Mouse (Mus musculus) WW6 (cell line): ENCODE results near the gene Gopc.

Experiments
- DNase-seq: peaks from one replicate; pipeline ENCODE4 v3.0.0-alpha.2; 2013; ENCODE audit warnings: low read depth, low spot score

Gene Gopc

DNA sequence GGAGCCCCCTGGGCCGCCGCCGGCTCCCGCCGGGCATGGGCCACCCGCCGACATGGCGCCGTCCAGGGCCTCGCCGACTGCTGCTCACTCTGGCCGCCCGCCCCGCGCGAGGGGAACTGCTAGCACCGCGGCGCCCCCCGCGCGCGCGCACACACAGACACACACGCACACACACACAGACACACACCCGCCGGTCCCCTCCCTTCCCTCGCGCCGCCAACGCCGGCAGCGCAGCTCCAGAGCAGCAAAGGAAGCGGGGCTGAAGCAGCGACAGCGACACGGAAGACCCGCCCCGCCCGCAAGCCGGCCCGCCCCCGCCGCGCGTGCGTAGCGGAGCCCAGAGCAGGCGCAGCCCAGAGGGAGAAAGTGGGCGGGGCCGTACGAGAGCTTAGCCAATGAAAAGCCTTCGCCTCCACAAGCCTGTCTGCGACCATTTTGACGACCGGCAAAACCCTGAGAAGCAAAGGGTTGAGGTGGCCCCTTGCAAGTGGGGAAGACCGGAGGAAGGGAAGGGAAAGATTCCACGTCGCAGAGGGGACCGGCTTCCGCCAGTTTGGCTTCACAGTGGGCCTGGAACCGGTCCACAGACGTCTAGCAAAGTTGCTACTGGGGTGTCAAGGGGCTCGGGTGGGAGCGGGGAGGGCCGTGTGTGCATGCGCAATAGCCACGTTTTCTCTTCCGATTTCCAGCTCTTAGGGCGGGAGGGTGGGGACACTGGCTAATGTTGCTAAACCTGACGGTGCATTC, at the start of gene Gopc:
Gene Gopc, minus strand, starts transcription at position 280 of the 747 bp plus-strand sequence.
- DNase-seq: peak; percentile 87

DNA sequence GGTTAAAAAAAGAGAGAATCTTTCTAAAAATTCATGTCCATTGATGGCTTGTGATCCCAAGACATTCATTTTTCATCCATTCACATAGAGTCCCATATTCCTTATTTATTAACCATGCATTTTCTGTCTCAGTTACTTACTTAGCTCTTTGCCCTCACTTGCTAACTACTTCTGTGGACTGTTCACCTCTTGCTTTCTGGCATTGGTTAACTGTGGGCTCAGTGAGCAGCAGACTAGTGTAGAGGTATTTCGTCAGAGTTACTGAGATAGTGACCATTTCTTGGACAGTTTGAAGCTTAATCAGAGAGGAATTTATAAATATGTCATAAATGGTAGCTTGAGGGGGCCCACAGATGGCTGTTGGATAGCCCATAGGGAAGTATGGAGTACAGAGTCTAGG, 49.0 kb upstream of the Gopc start:
- DNase-seq: no peak

DNA sequence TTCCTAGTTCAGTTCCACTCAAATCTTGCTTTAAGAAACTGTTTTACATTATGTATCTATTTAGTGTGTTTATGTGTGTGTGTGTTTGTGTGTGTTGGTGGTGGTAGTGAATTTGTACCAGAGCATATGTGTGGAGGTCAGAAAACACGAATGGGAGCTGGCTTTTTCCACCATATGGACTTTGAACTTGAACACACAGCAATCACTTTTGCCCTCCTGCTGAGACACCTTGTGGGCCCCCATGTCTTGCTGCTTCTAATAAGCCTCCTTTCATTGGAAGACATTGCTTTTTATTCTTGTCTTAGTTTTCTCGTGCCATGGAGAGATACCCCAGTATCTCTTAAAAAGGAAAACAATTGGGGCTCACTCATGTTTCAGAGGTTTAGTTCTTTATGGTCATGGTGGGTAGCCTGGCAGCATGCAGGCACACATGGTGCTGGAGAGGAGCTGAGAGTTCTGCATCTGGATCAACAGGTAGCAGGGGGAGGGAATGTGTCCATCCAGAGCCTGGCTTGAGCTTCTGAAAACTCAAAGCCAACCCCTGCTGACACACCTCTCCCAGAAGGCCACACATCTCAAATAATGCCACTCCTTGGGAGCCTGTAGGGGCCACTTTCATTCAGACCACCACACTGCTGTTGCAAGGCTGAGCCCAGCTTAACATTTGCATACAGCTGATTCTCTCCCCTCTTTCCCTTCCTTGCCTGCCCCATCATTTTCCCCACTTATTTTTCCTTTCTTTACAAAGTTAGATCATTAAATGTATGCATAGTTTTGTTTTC, 45.9 kb upstream of the Gopc start:
- no peak for DNase-seq

DNA sequence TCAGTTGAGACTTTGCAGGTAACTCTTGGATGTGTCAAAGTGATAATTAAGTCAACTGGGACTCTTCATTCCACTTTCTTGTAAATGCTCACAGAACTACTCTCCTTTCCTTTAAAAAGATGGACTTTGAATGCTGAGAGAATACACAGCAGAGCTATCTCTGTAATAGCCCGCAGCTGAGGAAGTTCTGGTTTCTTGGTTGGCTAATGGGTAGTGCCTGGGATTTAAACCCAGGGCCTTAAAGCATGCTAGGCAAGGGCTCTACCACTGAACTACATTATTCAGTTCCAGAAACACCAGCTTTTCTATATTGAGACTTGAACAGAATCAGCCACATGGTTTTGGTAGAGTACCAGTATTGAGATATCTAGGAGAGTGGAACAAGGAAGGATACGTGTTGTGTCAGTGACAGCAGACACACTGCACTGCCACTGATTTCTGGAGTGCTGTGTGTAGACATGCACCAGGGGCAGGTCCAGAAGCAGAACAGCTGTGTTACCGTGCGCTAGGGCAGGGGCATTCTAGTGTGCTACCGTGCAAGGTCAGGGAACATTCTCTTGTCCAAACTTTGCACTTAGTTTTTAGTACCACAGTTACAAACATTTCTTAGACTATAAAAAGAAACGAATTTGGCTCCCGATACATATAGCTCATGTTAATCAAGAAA, 44.5 kb upstream of the Gopc start:
- no peak for DNase-seq

DNA sequence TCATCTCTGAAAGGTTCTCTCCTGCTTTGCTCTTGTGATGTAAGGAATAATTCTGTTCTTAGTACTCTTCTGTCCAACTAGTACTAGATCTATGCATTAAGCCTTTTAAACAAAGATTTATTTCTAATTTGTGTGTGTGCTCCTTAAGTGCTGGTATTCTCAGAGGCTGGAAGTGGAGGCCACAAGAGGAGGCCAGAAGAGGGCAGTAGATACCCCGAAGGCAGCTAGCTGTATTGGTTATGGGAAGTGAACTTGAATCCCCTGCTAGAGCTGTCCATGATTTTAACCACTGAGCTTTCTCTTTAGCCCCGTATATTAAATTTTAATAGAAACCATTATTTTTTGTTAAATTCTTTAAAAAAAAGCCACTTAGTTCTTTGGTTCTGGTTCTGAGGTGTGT, 41.2 kb upstream of the Gopc start:
- DNase-seq: no peak

DNA sequence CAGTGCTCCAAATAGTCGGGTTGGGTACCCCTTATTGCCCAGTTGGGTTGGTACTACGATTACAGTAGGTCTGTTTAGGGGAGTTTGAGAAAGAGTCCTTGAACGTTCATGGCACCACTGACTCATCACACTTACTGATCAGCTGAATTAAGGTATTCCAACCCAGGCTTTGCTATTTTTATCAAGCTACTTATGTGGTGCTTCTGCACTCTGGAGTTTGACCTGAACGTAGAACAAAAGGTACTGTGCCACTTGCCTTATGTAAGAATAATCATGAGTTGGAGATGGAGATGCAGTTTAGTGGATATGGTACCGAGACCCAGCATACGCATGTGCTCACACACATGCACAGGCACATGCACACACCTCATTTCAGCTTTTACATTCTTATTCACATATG, 39.8 kb upstream of the Gopc start:
- DNase-seq: no peak

DNA sequence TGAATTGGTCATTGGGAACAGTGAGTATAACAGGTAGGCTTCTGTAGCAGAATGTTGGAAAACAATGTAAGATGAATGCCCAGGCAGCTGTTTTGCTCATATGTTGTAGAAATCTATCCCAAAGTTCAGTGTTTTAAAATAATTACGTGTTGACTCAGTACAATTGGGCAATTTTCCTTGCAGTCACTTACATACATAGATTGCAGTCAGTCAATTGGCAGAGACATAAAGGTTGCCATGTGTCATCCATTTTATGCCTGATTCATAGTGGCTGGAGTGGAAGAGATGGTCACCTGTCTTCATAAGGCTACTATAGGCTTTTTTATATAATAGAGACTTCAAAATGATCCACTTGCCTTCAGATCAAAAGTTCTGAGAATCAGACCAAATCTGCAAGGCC, 38.6 kb upstream of the Gopc start:
- DNase-seq: no peak

DNA sequence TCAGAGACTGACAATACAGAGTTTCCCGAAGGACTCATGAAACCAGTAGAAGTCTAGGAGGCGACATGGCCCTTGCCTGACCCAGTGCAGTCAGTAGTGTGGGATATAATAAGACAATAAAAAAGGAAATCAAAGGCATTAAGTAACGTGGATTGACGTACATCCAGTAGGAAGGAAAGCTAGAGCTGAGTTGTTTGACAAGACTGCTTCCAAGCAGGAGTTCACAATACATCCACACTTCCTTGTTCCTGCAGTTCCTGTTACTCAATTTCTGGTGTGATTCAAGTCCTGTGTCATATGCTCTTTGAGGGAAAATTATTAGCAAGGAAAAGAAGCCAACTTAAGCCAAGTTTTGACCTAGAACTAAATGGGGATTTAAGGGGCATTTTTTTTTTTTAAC, 37.5 kb upstream of the Gopc start:
- no peak for DNase-seq

DNA sequence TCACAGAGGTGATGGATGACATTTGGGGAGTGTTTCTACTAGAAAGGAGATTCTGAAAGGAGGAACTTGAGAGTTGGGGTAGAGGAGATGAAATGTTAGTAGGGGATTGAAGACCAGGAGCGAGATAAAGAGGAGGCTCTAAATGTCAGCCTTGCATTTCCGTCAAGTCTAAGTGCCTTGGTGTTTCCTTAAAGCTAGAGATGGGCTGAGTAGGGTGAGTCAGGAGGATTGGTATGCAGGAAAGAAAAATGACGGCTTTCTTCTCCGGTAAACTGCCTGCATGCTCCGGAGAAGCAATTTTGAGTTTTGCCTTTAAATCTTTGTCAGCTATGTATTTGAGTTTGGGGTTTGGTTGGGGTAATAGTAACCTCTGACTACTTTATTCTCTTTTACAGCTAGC, 37.0 kb upstream of the Gopc start:
- DNase-seq: no peak

DNA sequence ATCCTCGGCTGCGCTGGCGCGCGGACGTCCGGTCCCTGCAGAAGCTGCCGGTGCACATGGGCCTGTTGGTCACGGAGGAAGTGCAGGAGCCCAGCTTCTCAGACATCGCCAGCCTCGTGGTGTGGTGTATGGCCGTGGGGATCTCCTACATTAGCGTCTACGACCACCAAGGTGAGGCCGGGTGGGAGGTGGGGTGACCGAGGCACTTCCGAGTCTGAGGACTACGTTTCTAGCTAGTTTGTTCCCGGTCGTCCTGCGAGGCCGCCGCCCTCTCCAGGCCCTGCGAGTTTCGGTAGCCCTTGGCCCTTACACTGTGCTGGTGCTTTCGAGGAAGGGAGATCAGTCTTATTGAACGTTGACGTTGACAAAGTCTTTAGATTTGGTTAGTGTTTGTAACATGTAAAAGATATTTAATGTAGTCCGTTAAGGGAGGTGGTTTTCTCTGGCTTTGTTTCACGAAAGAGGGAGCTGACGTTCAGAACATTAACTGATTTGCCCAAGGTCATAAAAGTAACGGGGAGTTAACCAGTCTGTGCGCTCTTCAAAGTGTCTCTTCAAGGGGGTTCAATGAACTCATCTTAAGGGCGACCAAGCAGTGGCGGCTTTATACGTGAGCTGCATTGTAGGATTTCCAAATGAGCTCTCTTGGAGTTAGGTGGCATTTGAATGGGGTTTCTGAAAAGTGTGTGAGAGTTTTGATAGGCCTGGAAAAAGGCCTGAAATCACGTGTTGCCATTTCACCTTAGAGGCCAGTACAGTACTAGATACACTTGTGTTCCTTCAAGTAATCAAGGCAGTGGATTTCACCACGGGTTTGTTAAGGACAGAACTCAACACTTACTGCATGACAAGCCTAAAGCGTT, 36.3 kb upstream of the Gopc start:
- no peak for DNase-seq

DNA sequence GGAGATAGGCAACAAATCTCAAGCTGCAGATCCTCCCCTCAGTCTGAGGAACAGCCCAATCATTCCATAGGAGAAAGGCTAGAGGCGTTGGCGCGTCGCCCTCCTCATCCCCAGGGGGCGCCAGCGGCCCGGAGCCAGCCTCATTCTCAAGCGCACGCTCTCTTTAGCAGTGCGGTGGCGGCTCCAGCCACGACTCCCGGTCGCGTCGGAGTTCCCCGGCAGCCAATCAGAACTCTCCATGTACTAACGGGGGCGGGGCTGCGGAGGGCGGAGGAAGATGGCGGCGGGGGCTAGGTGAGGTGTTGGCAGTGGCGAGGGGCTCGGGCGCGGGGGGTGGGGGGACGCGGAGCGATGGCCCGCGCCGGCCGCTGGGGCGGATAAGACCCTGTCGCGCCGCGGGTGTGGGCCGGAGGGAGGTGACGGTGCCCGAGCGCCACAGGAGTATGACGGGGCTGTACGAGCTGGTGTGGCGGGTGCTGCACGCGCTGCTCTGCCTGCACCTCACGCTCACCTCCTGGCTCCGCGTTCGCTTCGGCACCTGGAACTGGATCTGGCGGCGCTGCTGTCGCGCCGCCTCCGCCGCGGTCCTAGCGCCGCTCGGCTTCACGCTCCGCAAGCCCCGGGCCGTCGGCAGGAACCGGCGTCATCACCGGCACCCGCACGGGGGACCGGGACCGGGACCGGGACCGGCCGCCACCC, 35.5 kb upstream of the Gopc start, which contains the start of gene Nus1:
Gene Nus1, plus strand, starts transcription at position 249 of the 699 bp plus-strand sequence.
- peak; percentile 91 for DNase-seq

DNA sequence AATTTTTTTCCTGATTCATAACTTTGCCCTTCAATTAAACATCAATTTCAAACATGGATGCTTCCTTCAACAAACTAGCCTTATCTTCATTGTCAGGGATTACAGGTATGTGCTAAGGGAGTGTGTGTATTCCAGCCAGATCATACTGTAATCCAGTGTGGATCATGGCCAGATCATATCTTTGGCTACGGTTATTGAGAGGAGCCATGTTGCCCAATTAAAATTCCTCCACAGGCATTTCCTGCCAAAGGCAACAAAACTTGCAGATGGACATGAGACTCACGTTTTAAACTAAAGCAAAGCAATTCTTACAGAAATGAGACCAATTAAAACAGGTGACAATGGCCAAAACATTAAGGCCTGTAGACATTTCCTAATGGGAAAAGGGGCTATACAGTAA, 34.5 kb upstream of the Gopc start:
- no peak for DNase-seq

DNA sequence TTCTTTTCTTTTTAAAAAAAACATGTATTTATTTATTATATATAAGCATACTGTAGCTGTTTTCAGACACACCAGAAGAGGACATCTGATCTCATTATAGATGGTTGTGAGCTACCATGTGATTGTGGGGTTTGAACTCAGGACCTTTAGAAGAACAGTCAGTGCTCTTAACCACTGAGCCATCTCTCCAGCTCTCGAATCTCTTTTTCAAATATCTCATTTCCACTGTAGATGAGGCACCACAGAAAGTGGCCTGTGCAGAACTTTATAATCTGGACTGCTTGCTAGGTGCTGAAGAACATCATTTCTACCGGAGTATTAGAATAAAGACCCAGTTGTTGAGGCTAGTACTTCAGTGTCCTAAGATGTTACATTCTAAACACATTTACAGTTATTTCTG, 33.1 kb upstream of the Gopc start:
- no peak for DNase-seq

DNA sequence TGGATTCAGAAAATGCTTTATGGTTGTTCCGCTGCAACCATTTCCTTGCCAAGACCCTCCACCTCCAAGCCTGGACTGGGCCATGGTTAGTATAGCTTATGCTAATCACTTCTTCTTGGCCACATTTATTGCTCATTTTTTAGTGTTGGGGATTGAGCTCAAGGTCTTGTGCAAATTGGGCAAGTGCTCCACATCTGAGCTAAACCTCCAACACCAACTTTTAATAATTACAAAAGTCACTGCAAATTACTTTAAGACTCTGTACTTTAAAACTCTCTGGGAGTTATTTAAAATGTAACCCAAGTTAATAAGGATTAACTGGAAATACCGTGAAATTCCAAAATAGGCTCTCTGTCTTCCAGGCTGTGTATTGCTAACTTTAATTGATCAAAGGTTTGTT, 25.6 kb upstream of the Gopc start:
- DNase-seq: no peak

DNA sequence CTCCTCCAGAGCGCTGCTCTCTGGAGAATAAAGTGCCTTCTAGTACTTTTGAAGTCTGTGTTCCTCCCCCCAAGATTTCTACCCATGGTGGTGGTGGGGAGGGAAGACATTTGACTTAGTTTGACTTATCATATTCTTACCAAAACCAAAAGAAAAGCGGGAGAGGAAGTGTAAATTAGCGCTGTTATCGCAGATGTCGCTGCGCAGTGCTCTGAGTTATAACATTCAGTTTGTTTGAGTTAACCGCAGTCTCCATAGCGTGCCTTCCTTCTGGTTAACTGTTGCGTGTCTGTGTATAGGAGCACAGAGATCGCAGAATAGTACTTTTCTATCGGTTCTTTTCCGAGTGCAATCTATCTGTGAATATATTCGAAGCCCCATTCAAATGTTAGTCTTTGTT, 23.2 kb upstream of the Gopc start:
- no peak for DNase-seq

DNA sequence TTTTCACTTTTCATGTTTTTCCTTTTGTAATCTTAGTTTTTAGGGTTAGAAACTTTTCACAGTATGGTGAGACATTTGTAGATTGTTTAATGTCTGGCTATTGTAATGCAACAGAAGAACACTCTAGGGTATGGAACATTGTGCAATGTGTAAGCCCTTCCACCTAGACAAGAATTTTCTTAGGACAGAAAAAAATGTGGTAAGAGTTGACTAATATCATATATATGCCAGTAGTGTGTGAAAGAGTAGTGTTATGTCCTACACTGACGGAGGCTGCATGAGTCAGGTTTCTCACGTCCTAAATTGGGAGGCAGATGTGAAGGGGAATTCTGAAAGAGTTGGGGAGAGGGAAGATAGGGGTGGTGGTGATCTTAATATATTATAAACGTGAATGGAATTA, 17.8 kb upstream of the Gopc start:
- DNase-seq: no peak

DNA sequence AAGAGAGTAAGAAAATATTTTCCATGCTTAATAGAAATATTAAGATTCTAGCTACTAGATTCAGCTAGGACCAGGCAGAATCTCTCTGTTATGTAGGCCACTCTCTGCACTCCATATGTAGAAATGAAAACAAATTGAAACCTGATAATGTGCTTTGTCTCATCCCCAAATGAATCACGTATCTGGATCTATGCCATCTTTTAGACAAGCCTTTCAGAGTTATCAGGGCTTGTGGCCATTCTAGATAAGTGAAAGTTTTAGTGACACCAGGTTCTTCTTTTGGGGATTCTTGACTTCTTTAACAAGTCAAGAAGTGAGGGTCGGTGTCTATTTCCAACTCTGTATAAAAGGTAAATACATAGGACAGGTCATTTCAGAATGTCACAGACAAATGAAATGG, 16.8 kb upstream of the Gopc start:
- DNase-seq: no peak

DNA sequence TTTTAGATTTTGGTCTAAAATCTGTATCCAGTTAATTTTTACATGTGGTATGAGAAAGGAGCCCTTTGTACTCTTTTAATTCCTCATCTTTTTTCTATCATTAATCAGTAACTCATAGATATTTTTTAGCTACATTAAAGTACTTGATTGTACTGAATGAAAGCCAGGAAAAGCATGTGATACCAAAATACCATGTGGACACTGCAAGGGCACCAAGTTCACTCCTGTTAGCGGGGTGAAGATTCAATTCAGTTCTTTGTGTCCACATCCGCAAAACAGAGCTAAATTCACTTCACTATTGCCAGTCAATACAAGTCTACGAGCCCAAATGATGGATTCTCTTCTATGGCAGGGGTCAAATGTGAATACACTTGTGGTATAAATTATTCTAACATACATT, 14.7 kb upstream of the Gopc start:
- no peak for DNase-seq

DNA sequence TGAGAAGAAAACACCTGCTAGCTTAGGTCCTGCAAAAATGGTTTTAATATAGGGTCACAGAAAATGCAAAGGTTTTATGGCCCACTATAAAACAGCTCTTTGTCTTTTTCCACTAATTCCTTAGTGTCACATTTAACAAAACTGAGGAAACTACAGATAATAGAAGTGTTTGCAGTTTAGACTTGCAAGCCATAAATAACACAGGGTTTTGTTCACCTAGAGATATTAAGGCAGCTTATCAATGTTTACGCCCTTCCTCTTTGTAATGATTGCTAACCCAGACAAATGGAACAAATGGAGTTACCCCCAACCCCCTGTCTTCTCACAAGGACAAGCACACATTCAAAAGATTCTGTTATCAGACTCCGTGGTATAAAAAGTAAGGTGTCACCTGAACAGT, 9.3 kb upstream of the Gopc start:
- no peak for DNase-seq

DNA sequence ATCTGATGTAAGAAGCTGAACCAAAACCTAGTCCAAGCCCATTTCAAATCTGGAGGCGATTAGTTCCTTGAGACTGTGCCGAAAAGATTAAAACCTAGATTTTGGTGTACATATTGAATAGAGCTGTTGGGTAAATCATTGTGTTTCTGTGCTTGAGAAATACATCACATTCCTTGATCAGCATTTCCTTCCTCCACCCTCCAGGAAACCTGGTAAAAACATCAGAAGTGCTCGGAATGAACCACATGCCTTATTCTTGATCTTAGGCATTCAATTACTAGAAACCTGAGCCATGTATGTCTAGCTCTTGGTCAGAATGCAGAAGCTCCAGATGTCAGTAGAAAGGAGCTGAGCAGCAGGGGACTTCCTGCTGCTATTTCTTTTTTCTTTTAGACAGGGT, 7.5 kb upstream of the Gopc start:
- no peak for DNase-seq

DNA sequence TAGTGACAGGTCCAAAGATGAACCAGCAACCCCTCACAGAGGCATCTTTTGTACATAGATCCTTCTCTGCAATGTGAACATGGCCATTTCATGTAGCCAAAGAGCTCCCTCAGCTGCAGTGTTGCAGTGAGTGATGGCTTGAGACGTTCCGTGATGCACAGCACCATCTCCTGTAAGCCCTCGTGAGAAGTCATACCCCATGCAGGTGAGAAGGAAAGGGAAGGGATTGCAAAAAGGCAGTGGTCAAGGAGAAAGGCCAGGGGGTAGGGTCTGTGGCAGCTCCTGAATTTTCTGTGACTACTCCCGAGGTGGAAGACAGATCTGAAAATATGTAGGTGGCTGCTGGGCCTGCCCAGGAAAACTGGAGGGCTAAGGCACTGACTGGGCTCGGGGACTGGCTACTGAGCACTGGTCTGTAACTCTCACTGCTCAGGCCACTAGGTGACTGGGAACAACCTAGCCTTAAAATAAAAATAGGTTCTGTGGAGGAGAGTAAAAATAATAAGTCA, 7.1 kb upstream of the Gopc start, which contains the start of gene Nepn:
Gene Nepn, plus strand, starts transcription at position 51 of the 509 bp plus-strand sequence.
- DNase-seq: no peak
